Mouse (Mus musculus) monocyte, adult 5-6 weeks (primary cell): ENCODE results near the gene Fabp7. TPM values are rescaled to one million over a fixed set of nuclear protein-coding genes. Genes with fewer than 3 reads are reported as not detected.

ENCODE experiments used
- ATAC-seq: fragments of 153-309, 156-312 bp; replicated peaks from 2 replicates; pipeline ENCODE4 v1.8.0; 2017; ENCODE audit warnings: mild to moderate bottlenecking; ENCODE audit not compliant: low TSS enrichment, insufficient number of reproducible peaks, severe bottlenecking, poor library complexity, low FRiP score
- total RNA-seq: library from RNA; stranded (forward); fragments of 200-1000, 200-491, 200-594 nt; gene quantifications from 3 replicates; pipeline ENCODE4 v1.2.3, GENCODE M21; 2017

Gene Fabp7
- total RNA-seq, 1 experiment from 2014 or later: 1.4 TPM

GRCm38 (mm10) chr10:57794491-57795461 is 10.1 kb downstream of the Fabp7 start:
- peak; percentile 66 for ATAC-seq

GRCm38 (mm10) chr10:57795542-57795941 is 10.9 kb downstream of the Fabp7 start:
- no peak for ATAC-seq

GRCm38 (mm10) chr10:57796057-57796456 is 11.4 kb downstream of the Fabp7 start:
- ATAC-seq: peak; percentile 22

GRCm38 (mm10) chr10:57799486-57799885 is 14.8 kb downstream of the Fabp7 start:
- ATAC-seq: peak; percentile 91

- no peak for ATAC-seq
Observed at GRCm38 (mm10) chr10:57807754-57808153, 23.1 kb downstream of the Fabp7 start.

- no peak for ATAC-seq
Observed at GRCm38 (mm10) chr10:57812161-57812856, 27.6 kb downstream of the Fabp7 start.

- ATAC-seq: no peak
Observed at GRCm38 (mm10) chr10:57814295-57814694, 29.6 kb downstream of the Fabp7 start.

GRCm38 (mm10) chr10:57815869-57816268 is 31.2 kb downstream of the Fabp7 start:
- no peak for ATAC-seq

- ATAC-seq: peak; percentile 50; the same call in 1 of the 2 replicates
Observed at GRCm38 (mm10) chr10:57819209-57819608, 34.5 kb downstream of the Fabp7 start.

GRCm38 (mm10) chr10:57822473-57822872 is 37.8 kb downstream of the Fabp7 start:
- no peak for ATAC-seq

GRCm38 (mm10) chr10:57828649-57829048 is 44.0 kb downstream of the Fabp7 start:
- ATAC-seq: no peak

GRCm38 (mm10) chr10:57829621-57830020 is 44.9 kb downstream of the Fabp7 start:
- ATAC-seq: no peak

GRCm38 (mm10) chr10:57835094-57835493 is 50.4 kb downstream of the Fabp7 start:
- ATAC-seq: peak; percentile 75

GRCm38 (mm10) chr10:57835982-57836381 is 51.3 kb downstream of the Fabp7 start:
- peak; percentile 72; the same call in 1 of the 2 replicates for ATAC-seq

Other genes starting within 250 kb of the Fabp7 start
- 2.1 to 4.3 TPM (median 2.7 TPM) in 3 replicates for gene Pkib, start 152.9 kb upstream of the Fabp7 start, total RNA-seq
- 248 to 540 TPM (median 441 TPM) in 3 replicates for gene Smpdl3a, start 9.5 kb downstream of the Fabp7 start, total RNA-seq